Mouse (Mus musculus) kidney, embryonic 15.5 days (tissue): ENCODE data around the gene Lrfn3. TPM values are rescaled to one million over a fixed set of nuclear protein-coding genes. Genes with fewer than 3 reads are reported as not detected.

ENCODE experiments used
- ATAC-seq: fragments of 200-750 bp; cut with Nextera tagmentation; replicated peaks from 2 replicates; pipeline ENCODE4 v1.8.0; 2017; ENCODE audit warnings: moderate TSS enrichment; ENCODE audit not compliant: low FRiP score
- H3K27ac ChIP-seq: fragments of 300-500 bp; sonication (generic); 2 replicates; pipeline ENCODE4 v1.5.1; 2015; ENCODE audit warnings: mild to moderate bottlenecking, inconsistent platforms
- H3K27me3 ChIP-seq: fragments of 300-500 bp; sonication (generic); 2 replicates; pipeline ENCODE4 v1.6.1; 2015; ENCODE audit warnings: inconsistent platforms
- H3K36me3 ChIP-seq: fragments of 300-500 bp; sonication (generic); 2 replicates; pipeline ENCODE4 v1.6.1; 2015; ENCODE audit warnings: inconsistent platforms
- H3K4me1 ChIP-seq: fragments of 300-500 bp; sonication (generic); 2 replicates; pipeline ENCODE4 v1.6.1; 2015; ENCODE audit warnings: inconsistent platforms
- H3K4me2 ChIP-seq: fragments of 300-500 bp; sonication (generic); 2 replicates; pipeline ENCODE4 v1.6.1; 2015; ENCODE audit warnings: moderate library complexity, mild to moderate bottlenecking, inconsistent platforms
- H3K4me3 ChIP-seq: fragments of 300-500 bp; sonication (generic); replicated peaks from 2 replicates; pipeline ENCODE4 v1.5.1; 2015; ENCODE audit warnings: mild to moderate bottlenecking, inconsistent platforms
- H3K9ac ChIP-seq: fragments of 300-500 bp; sonication (generic); 2 replicates; pipeline ENCODE4 v1.6.1; 2015; ENCODE audit warnings: mild to moderate bottlenecking, inconsistent platforms
- H3K9me3 ChIP-seq: fragments of 300-500 bp; sonication (generic); replicated peaks from 2 replicates; pipeline ENCODE4 v1.6.1; 2016; ENCODE audit warnings: inconsistent platforms
- WGBS: fragments of 180-500 bp; shearing (Covaris S2); methylation state at CpG from one replicate; pipeline ENCODE4 v1.1.7; 2015; ENCODE audit warnings: mixed read lengths; 5-methylcytosine and 5-hydroxymethylcytosine counted together
- polyA plus RNA-seq: library from polyadenylated mRNA; unstranded; fragments of >200 nt; fragmentation: Nextera tagmentation; extraction: Ambion mirVana; gene quantifications from 2 replicates; pipeline ENCODE4 v1.2.1, GENCODE M21; 2015

Gene Lrfn3
- polyA plus RNA-seq, 1 experiment from 2014 or later: 7.2 TPM

- H3K4me2 ChIP-seq: peak overlapping the region; percentile 74
- H3K9me3 ChIP-seq: no peaks in the 10 kb centered on the region
- H3K36me3 ChIP-seq: no peaks in the 10 kb centered on the region
- WGBS: under 1% methylated on average over 21 of the region's 21 CpGs
- H3K9ac ChIP-seq: peak overlapping the region; percentile 52
- no peaks in the 10 kb centered on the region for H3K27me3 ChIP-seq
- peaks cover 7% of the 10 kb centered on the region; the same call in 1 of the 2 replicates for H3K4me1 ChIP-seq
- H3K27ac ChIP-seq: 0 out of 2 replicates have a peak overlapping the region, but pooled peaks have one; percentile 22
- H3K4me3 ChIP-seq: peak overlapping the region; percentile 55
- ATAC-seq: peak; percentile 99
Measured at GRCm38 (mm10) chr7:30373501-30373962, 11.0 kb upstream of the Lrfn3 start.

- WGBS: 72% methylated on average over 2 of the region's 2 CpGs
- Histone ChIP-seq H3K27ac (no peak overlapping the region), H3K9ac (no peak overlapping the region), H3K36me3 (no peaks in the 10 kb centered on the region), H3K4me1 (peaks cover 9% of the 10 kb centered on the region), H3K4me3 (no peak overlapping the region), H3K9me3 (no peaks in the 10 kb centered on the region), H3K27me3 (peaks cover 12% of the 10 kb centered on the region), H3K4me2 (no peak overlapping the region)
- ATAC-seq: no peak
Measured at GRCm38 (mm10) chr7:30367466-30367865, 4.9 kb upstream of the Lrfn3 start.

- Histone ChIP-seq H3K4me2 (peak overlapping the region; percentile 85), H3K36me3 (peaks cover 10% of the 10 kb centered on the region), H3K9me3 (no peaks in the 10 kb centered on the region), H3K9ac (peak overlapping the region; percentile 80), H3K27ac (no peak overlapping the region), H3K27me3 (peaks cover 12% of the 10 kb centered on the region), H3K4me1 (peaks cover 48% of the 10 kb centered on the region), H3K4me3 (peak overlapping the region; percentile 70)
- no peak for ATAC-seq
- WGBS: 68% methylated on average over 6 of the region's 6 CpGs
Measured at GRCm38 (mm10) chr7:30363344-30363738, 769 bp upstream of the Lrfn3 start.

- peaks cover 60% of the 10 kb centered on the region for H3K4me1 ChIP-seq
- H3K27me3 ChIP-seq: peaks cover 12% of the 10 kb centered on the region
- peaks cover 22% of the 10 kb centered on the region for H3K36me3 ChIP-seq
- ATAC-seq: no peak
- peak overlapping the region; percentile 95 for H3K27ac ChIP-seq
- H3K9ac ChIP-seq: no peak overlapping the region; the same call in 1 of the 2 replicates
- H3K9me3 ChIP-seq: no peaks in the 10 kb centered on the region
- H3K4me2 ChIP-seq: peak overlapping the region; percentile 50
- WGBS: 88% methylated on average over 17 of the region's 17 CpGs
- peak overlapping the region; percentile 21; the same call in 1 of the 2 replicates for H3K4me3 ChIP-seq
Measured at GRCm38 (mm10) chr7:30360028-30360427, 2.5 kb downstream of the Lrfn3 start.

- peaks cover 7% of the 10 kb centered on the region for H3K27me3 ChIP-seq
- H3K4me2 ChIP-seq: peak overlapping the region; percentile 50
- H3K36me3 ChIP-seq: peaks cover 22% of the 10 kb centered on the region
- H3K27ac ChIP-seq: peak overlapping the region; percentile 95
- peaks cover 60% of the 10 kb centered on the region for H3K4me1 ChIP-seq
- peak overlapping the region; percentile 21 for H3K4me3 ChIP-seq
- H3K9ac ChIP-seq: peak overlapping the region; percentile 15; the same call in 1 of the 2 replicates
- no peak for ATAC-seq
- H3K9me3 ChIP-seq: no peaks in the 10 kb centered on the region
- 79% methylated on average over 31 of the region's 31 CpGs for WGBS
Measured at GRCm38 (mm10) chr7:30359276-30359865, 3.2 kb downstream of the Lrfn3 start.

GRCm38 (mm10) chr7:30358378-30359186, 4.0 kb downstream of the Lrfn3 start:
- H3K4me1 ChIP-seq: peaks cover 63% of the 10 kb centered on the region
- H3K9me3 ChIP-seq: no peaks in the 10 kb centered on the region
- H3K4me3 ChIP-seq: peak overlapping the region; percentile 21; the same call in 1 of the 2 replicates
- H3K27me3 ChIP-seq: no peaks in the 10 kb centered on the region
- H3K9ac ChIP-seq: no peak overlapping the region
- peak; percentile 38; the same call in 1 of the 2 replicates for ATAC-seq
- H3K36me3 ChIP-seq: peaks cover 22% of the 10 kb centered on the region
- peak overlapping the region; percentile 50 for H3K4me2 ChIP-seq
- 55% methylated on average over 7 of the region's 7 CpGs for WGBS
- H3K27ac ChIP-seq: peak overlapping the region; percentile 95

- H3K4me3 ChIP-seq: no peak overlapping the region
- peaks cover 9% of the 10 kb centered on the region; the same call in 1 of the 2 replicates for H3K27me3 ChIP-seq
- H3K4me1 ChIP-seq: peaks cover 25% of the 10 kb centered on the region
- peaks cover 11% of the 10 kb centered on the region for H3K36me3 ChIP-seq
- no peak for ATAC-seq
- H3K9ac ChIP-seq: no peak overlapping the region
- no peaks in the 10 kb centered on the region for H3K9me3 ChIP-seq
- no peak overlapping the region for H3K27ac ChIP-seq
- no peak overlapping the region for H3K4me2 ChIP-seq
- 69% methylated on average over 4 of the region's 4 CpGs for WGBS
Measured at GRCm38 (mm10) chr7:30354059-30354458, 8.5 kb downstream of the Lrfn3 start.

GRCm38 (mm10) chr7:30353279-30353822, 9.2 kb downstream of the Lrfn3 start:
- peaks cover 19% of the 10 kb centered on the region for H3K4me1 ChIP-seq
- H3K4me3 ChIP-seq: no peak overlapping the region
- H3K27me3 ChIP-seq: peaks cover 16% of the 10 kb centered on the region
- H3K4me2 ChIP-seq: no peak overlapping the region
- no peak overlapping the region for H3K27ac ChIP-seq
- WGBS: 8% methylated on average over 6 of the region's 6 CpGs
- H3K9ac ChIP-seq: no peak overlapping the region
- no peaks in the 10 kb centered on the region for H3K9me3 ChIP-seq
- ATAC-seq: 0 out of 2 replicates have a peak, but pooled peaks have one; percentile 28
- H3K36me3 ChIP-seq: peaks cover 11% of the 10 kb centered on the region

- Histone ChIP-seq H3K9me3 (no peaks in the 10 kb centered on the region), H3K27ac (no peak overlapping the region), H3K4me3 (no peak overlapping the region), H3K4me2 (peak overlapping the region; percentile 45), H3K9ac (no peak overlapping the region), H3K36me3 (no peaks in the 10 kb centered on the region), H3K4me1 (peaks cover 3% of the 10 kb centered on the region; the same call in 1 of the 2 replicates), H3K27me3 (peaks cover 42% of the 10 kb centered on the region)
- WGBS: 2% methylated on average over 30 of the region's 30 CpGs
- 0 out of 2 replicates have a peak, but pooled peaks have one; percentile 36 for ATAC-seq
Measured at GRCm38 (mm10) chr7:30347828-30348227, 14.7 kb downstream of the Lrfn3 start.

- Histone ChIP-seq H3K27ac (no peak overlapping the region), H3K36me3 (no peaks in the 10 kb centered on the region), H3K27me3 (peaks cover 45% of the 10 kb centered on the region), H3K4me3 (no peak overlapping the region), H3K4me1 (peaks cover 3% of the 10 kb centered on the region; the same call in 1 of the 2 replicates), H3K9ac (no peak overlapping the region), H3K4me2 (no peak overlapping the region), H3K9me3 (no peaks in the 10 kb centered on the region)
- ATAC-seq: no peak
- 26% methylated on average over 21 of the region's 21 CpGs for WGBS
Measured at GRCm38 (mm10) chr7:30346635-30347379, 15.8 kb downstream of the Lrfn3 start.

- H3K9me3 ChIP-seq: no peaks in the 10 kb centered on the region
- no peak overlapping the region for H3K4me3 ChIP-seq
- peaks cover 3% of the 10 kb centered on the region for H3K4me1 ChIP-seq
- H3K36me3 ChIP-seq: no peaks in the 10 kb centered on the region
- H3K27ac ChIP-seq: no peak overlapping the region
- peaks cover 33% of the 10 kb centered on the region for H3K27me3 ChIP-seq
- no peak overlapping the region for H3K4me2 ChIP-seq
- H3K9ac ChIP-seq: no peak overlapping the region
- WGBS: 79% methylated on average over 5 of the region's 5 CpGs
- ATAC-seq: no peak
Measured at GRCm38 (mm10) chr7:30339432-30340109, 23.0 kb downstream of the Lrfn3 start.
